Mouse (Mus musculus) embryo, embryonic 9.5 days (tissue): ENCODE measurements around the gene Spns2.

Source experiments
- DNase-seq: peaks from one replicate; pipeline ENCODE4 v3.0.0-alpha.2; 2017; ENCODE audit errors: extremely low spot score

Gene Spns2

GRCm38 (mm10) chr11:72501426-72502002, 11.8 kb upstream of the Spns2 start:
- DNase-seq, result no peak

- DNase-seq, result no peak
Observed at GRCm38 (mm10) chr11:72500139-72500538, 10.4 kb upstream of the Spns2 start.

DNA sequence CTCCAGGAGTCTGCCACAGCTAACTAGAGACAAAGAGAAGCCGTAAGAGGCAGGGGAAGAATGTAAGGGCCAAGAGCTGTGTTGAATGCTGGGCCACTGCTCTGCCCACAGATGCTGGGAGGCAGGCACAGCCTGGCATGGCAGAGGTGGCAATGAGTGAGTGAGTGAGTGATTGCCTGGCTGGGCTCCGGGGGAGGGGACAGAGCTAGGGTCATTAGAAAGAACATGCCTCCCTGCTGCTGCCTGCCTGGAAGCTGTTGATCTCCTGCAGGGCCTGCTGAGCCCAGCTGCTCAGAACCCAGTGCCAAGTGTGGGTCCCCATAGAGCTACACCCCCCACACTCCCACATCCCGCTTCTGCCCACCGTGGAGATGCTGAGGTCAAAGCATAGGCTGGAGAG, 7.7 kb upstream of the Spns2 start:
- no peak for DNase-seq

DNA sequence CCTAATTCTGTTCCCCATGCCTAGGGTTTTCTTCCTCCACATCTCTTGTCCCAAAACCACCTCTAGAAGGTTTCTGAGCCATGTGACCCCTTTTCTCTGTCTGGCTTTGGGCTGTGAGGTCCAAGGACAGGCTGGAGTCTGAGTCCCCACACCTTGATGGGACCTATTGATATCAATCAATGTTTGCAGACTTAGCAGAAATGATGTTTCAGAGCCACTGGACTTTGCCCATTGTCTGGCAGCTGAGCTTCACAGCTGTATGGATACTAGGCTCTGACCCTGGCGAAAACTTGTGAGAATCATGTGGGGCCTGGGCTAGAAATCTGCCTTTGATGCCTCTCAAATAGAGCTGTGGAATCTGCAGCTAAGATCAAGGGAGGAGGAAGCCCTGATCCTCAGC, 7.1 kb upstream of the Spns2 start:
- DNase-seq, result no peak

GRCm38 (mm10) chr11:72496066-72496465, 6.4 kb upstream of the Spns2 start:
- DNase-seq, result no peak

GRCm38 (mm10) chr11:72494046-72494988, 4.6 kb upstream of the Spns2 start:
- peak; percentile 30 for DNase-seq

DNA sequence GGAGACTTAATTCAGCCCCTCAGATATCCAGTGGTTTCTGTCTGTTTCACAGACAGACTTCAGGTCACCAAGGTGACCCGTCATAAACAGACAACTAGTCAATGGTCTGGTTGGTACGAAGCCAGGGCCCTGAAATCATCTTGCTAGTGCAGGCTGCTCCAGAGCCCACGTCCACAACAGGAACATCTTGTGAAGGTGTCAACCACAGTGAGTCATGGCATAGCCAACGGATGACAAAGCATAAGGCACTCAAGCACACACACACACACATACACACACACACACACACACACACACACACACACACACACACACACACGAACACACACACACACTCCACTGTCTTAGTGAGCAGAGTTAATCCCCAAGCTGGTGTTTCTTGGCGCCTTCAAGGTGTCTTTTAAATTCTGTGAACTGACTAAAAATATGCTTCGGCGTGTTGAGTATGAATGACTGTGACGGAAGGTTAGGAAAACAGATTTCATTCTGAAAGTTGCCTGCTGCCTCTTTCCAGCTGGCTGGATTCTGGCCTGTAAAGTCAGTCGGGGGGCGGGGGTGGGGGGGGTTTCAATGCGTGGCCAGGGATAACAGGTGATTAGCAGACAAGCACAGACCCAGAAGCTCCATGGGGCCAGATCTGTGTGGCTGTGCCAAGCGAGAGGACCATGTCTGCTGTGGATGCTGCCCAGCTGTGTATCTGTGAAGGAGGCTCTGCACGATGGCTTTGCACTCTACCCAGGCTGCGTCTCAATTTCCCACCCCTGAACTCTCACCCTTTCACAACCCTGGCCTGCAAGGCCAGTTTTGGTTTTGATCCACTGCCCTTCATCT, 1.6 kb upstream of the Spns2 start:
- DNase-seq, result no peak

DNA sequence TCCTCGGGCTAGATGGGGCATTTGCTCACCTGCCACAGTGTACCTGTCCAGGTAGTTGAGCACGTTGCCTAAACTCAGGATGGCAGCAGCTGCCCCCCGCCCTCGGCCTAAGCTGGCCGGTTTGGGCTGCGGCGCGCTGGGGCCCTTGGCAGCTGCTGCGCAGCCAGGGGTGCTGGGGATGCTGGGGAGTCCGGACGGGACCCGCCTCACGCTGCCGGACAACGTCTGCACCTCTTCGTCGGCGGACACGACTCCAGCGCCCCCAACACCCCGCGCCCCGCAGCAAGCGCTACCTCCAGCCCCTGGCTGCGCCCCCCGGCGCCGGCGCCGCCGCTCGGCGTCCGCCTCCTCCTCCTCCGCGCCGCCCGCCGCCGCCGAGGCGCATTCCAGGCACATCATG, 307 bp downstream of the Spns2 start:
- DNase-seq, result peak; percentile 30

DNA sequence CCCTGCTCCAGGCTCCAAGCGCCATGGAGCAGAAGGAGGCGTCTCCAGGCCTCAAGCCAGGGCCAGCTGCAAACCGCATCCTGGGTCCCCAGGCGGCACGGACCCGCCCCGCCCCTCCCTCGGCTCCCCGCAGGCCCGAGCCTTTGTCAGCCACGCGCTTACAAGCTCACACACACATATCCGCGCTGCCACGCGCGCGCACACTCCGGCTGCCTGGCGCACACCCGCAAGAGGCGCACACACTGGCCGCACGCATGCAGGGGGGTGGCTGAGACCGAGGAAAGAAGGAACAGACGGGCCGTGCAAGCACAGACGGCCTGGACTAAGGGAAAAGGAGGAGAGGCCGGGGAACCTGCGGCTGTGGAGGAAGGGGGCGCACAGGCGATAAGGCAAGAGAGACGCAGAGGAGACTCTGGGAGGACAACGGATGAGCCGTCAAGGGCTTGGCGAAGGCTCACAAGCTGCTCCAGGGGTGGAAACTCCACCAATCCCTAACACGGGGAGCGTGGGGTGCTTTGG, 892 bp downstream of the Spns2 start:
- DNase-seq, result peak; percentile 51

DNA sequence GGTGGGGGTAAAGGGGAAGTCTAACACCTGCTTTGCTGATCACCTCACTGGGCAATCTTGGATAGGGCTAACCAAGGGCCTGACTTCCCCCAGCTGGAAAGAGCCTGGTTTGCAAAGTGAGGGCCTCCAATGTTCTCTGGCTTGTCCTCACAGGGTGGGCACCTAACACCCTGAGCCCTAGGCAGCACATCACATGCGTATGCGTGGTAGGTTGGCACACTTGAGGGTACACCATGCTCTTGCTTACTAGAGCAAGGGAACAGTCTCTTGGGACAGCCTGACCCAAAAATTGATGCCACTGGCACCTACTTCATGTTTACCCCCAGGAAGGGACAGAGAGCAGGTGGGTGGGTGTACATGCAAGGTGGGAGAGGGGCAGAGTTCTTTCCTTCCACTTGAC, 2.0 kb downstream of the Spns2 start:
- DNase-seq, result no peak

DNA sequence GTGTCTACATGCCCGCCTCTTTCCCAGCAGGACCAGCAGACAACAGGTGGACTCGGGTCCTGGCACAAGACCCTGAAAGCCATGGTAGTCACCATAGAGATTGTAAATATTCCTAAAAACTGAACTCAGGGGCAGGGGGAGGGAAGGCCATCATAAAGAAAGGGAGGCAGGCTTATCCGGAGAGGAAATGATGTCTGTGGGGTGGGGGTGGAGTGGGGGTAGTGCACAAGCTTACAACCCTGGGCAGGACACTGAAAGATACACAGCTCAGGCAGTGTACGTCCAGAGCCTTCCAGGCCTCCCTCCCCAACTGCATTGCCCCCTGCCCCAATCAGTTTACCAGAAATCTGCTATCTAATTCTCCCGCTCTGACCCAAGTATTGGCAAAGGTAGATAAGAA, 2.5 kb downstream of the Spns2 start:
- no peak for DNase-seq

GRCm38 (mm10) chr11:72485960-72486359, 3.7 kb downstream of the Spns2 start:
- DNase-seq, result no peak

DNA sequence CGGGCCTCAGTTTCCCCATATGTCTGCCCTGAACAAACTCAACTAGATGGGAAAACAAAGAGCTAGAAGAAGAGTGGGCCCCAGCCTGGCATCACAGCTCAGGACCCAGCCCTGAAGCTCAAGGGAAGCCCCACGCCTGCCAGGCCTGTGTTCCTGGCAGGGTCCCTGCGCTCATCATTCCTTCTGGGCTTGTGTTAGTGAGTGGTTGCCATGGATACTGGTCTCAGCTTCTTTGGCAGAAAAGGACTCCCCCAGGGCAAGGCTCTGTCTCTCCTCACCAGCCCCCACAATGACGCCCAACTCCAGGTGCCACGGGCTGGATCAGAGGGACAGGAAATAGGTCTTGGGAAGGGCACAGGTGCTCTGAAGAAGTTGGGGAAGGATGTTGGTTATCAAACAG, 4.5 kb downstream of the Spns2 start:
- DNase-seq, result no peak

- DNase-seq, result no peak
Observed at GRCm38 (mm10) chr11:72484549-72484948, 5.2 kb downstream of the Spns2 start.

DNA sequence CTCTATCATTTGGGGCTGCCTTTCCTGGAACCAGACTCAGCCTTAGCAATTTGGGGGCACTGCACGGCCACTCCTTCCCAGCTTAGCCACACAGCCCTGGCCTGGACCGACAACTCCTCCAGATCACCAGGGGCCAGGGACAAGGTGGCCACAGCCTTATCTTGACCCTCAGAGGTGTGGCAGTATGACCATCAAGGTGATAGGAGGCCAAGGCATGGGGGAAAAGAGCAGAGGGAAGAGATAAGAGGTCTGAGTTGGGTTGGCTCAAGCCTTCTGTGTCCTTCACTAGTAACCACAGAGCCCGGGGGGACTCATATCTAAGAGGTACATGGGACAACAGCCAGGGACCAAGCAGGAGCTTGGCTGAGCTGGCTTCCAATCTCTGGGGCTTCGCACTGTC, 7.8 kb downstream of the Spns2 start:
- DNase-seq, result no peak

DNA sequence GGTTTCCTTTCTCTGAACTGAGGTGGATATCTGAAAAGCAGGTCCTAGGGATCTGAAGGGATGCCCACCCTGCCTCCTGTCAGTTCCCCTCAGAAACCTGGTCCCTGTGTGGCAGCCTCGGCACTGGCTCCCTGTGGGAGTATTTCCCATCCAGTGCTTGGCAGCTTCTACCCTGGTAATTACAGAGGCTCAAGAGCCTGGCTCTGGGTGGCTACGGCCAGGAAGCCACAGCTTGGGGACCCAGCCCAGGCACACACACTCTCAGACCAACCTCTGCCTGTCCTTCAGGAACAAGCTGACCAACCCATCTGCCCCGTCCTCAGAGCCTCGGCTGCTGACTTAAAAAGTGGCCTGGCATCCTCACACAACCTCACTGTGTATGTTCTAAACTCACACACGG, 8.4 kb downstream of the Spns2 start:
- DNase-seq, result no peak

- no peak for DNase-seq
Observed at GRCm38 (mm10) chr11:72479499-72479898, 10.2 kb downstream of the Spns2 start.

- DNase-seq, result no peak
Observed at GRCm38 (mm10) chr11:72478228-72478627, 11.5 kb downstream of the Spns2 start.

- no peak for DNase-seq
Observed at GRCm38 (mm10) chr11:72477653-72478052, 12.1 kb downstream of the Spns2 start.

GRCm38 (mm10) chr11:72477182-72477581, 12.5 kb downstream of the Spns2 start:
- no peak for DNase-seq

DNA sequence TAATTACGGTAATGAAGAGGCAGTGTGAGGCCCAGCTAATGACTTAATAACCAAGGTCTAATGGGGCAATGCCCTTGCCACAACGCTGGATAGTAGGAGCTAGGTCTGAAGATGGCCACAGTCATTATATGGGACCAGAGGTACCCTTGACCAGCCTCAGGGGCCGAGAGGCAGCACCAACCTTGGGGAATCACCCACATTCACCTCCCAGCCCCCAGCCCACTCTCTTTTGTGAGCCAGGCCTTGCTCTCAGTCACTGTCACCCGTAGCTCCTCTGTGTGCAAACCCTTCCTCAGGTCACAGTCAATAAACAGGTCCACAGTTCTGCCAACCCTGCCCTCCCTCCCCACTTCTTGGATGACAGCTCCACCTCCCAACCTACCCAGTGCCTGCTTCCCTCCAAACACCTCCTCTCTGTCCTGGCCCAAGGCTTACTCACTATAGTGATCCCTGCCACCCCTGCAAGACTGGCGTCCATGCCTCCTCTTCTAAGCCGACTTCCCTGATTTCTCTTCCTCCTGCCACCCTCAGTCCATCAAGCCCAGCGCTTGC, 13.6 kb downstream of the Spns2 start:
- DNase-seq, result no peak

GRCm38 (mm10) chr11:72475408-72475807, 14.3 kb downstream of the Spns2 start:
- no peak for DNase-seq
